Mouse (Mus musculus): Measurements from ENCODE around the gene Spint2. TPM values are rescaled to one million over a fixed set of nuclear protein-coding genes. Genes with fewer than 3 reads are reported as not detected.

Gene Spint2
- polyA plus RNA-seq, 1 experiment: 1,420 TPM

DNA sequence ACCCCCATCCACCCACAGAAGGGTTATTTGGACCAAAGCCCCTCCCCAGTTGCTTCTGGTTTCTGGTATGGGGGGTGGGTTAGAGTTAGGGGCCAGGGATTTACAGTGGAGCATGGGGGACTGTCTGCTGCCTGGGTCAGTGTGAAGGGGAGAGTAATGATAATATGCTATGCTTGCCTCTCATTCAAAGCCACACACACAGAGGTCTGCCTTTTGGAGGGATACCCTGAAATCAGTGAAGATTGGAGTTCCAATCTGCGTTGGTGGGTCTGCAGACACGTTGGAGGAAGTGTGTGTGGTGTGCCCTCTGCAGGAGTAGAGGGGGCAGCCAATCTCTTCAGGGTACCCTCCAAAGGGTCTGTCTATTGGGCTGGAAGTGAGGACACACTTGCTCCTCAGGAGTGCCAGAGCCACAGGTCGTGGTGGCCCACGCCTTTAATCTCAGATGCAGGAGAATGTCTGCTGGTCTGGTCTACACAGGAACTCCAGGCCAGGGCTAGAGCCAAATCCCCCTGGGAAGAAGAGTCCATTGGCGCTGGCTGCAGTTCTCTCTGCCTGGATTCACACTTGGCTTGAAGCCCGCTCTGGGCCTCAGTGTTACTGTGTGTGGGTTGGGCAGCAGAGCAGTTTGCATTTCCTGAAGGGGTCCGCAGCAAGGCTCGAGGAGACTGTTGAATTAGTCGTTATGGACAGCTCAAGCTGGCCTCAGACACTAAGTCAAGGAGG lies 23.7 kb upstream of the Spint2 start:
- DNase-seq (ENCODE audit: low read depth, low spot score): no peak

DNA sequence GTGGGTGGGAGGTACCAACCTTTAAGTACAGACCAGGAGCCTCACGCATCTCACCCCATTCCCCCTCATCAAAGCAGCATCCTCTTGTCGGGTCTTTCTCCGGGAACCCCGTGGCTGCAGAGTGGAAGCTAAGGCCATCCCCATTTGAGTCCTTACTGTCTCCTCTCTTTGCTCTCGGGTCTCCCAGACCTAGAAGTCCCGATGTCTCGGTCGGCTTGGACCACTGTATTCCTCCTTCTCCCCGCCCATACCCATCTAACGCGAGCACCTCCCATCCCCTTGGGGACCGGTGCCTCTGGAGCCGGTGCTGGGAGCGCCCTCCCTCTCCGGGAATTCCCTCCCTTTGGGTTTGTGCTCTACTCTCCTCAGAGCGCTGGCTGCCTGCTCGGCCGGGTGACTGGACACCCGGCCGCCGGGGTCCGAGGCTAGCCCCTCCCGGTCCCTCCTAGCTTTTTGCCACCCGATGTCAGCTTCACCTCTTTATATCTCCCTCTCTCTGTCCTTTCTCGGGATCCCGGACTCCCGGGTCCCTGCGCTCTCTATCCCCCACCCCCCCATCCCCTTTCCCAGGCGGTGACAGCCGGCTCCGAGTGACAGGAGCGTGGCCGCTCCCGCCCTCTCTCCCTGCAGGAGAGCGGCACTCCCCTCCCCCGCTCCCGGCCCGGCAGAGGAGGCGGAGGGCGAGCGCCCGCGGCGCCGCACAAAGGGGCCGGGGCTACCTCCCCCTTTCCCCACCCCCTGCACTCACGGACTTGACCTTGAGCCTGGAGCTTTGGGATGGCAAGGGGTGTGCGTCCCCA lies 23.0 kb upstream of the Spint2 start:
- WGBS: 3% methylated on average over 48 of the region's 48 CpGs
- no peak for DNase-seq (ENCODE audit: low read depth, low spot score)

More for the DNA sequence above, 23.7 kb upstream of the Spint2 start:
- 59% methylated on average over 9 of the region's 9 CpGs for WGBS

DNA sequence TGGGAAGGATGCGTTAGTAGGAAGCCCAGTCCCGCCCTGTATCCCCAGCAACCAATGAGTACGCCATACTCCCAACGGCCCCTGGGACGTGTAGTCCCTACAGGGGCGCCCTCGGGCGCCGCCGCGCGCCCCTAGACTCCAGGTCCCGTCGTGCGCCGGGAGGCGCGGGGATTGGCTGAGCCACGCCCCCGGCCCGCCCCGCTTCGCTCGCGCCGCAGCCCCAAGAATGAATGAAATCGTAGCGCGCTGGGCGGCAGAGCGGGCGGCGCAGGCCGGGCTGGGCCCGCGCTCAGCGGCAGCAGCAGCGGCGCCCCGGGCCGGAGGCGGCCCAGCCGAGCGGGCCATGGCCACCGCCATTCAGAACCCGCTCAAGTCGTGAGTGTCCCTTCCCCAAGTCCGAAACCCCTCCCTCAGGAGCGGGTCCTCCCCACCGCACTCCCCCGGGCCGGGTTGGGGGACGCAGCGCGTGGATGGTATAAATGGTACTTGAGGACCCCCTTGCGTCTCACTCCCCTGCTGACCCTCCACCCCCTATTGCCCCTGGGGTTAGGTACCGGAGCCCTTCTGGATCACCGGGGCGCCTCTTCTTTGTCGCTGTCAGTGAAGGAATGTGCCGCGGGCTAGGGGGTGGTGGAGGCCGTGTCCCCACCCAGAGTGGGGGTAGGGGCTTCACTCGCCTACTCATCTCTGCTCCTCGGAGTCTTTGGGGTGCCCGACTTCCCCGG lies 22.2 kb upstream of the Spint2 start, which contains the start of gene Dpf1:
TSS of gene Dpf1 (plus strand) at position 214 of the 725 bp plus-strand sequence.
- WGBS: 1% methylated on average over 67 of the region's 67 CpGs
- DNase-seq (ENCODE audit: low read depth, low spot score): no peak

DNA sequence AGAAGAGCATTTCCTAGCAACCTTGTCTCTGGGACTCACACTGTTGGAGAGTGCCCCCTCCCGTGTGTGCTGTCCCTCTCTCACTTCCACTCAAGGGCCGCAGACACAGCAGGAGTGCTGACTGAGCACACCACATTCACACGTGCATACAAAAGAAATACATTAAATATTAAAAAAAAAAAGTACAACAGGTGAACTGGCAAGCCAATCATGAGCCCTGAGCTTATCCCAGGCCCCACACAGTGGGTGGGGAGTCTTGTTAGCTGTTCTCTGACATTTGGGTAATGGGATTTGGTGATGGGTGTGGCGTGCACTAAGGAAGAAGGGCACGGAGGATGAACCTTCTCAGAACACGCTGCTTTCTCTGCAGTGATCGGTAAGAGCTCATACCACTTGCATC lies 20.9 kb upstream of the Spint2 start:
- DNase-seq (ENCODE audit: low read depth, low spot score): no peak
- 60% methylated on average over 7 of the region's 7 CpGs for WGBS

DNA sequence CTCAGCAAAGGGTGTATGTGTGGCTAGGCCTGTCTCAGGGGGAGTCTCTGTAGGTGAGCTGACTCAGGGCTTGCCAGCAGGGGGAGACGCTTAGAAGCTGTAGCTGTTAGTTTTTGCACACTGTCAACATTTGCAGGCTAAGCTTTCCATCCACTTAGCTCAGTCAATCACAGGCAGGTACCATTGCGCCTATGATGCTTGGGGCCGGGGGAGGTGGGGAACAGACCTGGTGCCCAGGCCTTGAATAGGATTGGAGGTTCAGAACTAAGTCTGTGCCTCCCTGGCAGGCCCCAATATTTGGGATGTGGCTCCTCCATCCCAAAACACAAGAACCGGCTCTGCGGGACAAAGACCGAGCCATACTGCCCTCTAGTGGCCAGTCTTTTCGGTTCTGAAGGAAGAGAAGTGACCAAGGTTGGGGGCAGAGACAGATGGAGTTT lies 19.4 kb upstream of the Spint2 start:
- WGBS: 1% methylated on average over 7 of the region's 7 CpGs

DNA sequence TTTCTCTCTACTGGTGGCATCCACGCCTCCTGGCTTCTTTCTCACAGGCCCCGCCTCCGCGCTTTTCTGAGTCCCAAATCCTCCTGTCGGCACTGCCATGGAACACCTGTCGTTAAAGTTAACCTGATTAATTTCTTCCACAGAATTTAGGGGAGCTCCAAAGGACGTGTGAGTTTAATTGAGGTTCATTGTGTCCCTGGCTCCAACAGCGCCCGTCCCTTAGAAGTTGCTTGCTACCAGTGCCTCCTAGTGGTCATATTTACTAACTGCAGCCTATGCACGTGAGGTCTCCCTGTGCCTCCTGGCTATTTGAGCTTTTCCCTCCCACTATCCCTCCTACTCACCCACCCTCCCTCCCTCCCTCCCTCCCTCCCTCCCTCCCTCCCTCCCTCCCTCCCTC lies 15.3 kb upstream of the Spint2 start:
- WGBS: 9% methylated on average over 10 of the region's 10 CpGs

More for the DNA sequence above, 19.4 kb upstream of the Spint2 start:
- DNase-seq (ENCODE audit: low read depth, low spot score): no peak

DNA sequence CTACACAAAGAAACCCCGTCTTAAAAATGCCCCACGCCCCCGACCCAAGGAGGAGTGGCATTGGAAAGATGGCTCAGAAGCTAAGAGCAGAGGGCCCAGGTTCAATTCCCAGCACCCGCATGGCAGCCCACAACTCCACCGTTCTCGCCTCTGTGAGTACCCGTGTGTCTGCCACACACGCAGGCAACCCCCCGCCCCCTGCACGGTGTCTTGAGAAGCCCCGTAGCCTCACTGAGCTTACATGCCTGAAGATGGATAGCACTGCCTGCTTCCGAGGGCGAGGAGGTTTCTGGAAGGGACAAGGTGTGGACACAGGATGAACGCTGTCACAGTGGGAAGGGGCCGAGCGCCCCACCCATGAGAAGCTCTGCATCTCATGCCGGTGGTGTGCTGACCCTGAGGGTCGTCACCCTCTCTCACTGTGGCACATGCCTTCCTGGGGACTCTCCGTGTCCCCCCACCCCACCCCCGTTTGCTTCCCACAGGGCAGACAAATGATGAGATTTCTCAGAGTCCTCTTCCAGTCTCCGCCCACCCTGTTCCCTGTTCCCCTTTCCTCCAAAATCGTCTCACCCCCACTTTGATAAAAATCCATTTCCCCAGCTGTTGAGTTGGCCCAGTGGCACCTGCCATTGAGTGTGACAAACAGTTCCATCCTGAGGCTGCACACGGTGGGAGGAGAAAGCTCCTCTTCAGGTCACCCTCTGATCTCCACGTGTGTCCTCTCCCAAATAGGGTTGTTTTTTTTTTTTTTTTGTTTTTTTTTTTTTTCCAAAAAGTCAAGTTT lies 14.3 kb upstream of the Spint2 start:
- WGBS: 78% methylated on average over 24 of the region's 24 CpGs

More for the DNA sequence above, 15.3 kb upstream of the Spint2 start:
- no peak for DNase-seq (ENCODE audit: low read depth, low spot score)

DNA sequence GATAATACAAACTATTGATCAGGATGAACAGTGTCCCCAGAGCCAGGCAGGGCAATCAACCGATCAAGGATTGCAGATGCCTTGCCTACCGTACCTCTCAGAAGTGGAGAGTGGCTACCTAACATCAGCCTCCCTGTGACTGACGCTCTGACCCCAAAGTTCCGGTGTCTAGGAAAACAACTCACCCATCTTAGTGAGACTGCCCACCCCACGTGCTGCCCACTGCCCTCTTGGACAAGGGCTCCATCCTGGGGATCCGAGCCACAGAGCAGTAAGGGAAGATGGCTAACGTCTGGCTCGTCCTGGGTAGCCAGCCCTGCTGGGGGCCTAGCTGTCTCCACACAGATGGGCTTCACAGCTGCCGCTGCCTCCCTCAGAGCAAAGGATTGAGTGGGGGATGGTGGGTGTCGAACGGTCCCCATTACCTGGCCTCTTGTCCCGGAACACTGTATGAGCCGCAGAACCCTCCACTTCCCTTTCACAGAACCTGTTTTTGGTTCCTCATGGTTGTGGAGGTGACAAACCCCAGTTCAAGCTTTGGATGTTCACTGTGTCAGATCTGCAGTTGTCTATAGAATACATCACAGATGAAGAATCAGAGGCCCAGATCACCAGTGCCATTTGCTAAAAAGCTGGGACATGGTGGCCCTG lies 12.5 kb upstream of the Spint2 start:
- WGBS: 85% methylated on average over 13 of the region's 13 CpGs

More for the DNA sequence above, 14.3 kb upstream of the Spint2 start:
- DNase-seq (ENCODE audit: low read depth, low spot score): no peak

DNA sequence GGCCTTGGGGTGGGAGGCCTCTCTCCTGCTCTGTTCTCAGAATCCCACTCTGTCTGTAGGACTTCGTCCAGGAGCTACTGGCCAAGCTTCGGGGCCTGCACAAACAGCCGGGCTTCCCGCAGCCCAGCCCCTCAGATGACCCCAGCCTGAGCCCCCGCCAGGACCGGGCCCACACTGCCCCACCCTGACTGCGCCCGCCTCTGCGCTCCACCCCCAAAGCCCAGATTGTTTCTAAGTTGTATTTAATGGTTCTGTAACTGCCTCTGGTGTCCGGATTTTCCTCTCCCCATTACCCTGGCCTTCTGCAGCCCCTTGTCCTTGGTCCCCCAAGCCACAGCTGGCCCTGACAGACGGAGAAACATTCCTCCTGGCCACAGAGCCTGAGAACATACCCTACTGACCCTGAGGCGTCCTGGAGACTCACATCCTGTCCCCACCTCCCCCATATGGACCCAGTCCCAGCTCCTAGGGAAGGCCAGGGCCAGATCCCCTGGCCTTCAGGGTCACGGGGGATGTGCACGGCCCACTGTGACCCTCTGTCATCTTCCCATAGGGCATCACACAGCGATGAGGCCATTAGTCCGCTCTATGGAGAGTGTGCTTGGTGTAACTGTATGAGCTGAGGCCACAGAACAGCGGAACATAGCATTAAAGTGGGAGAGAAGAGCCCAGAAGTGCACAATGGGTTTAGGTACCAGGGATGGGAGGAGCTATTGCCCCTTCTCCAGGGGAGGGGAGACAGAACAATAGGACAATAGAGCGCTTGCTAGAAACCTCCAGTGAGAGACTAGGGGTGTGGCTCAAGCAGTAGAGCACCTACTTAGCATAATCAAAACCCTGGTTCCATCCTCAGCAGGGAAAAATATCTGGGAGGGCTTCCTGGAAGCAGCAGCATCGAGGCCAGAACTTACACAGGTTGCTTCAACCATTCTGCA lies 11.7 kb upstream of the Spint2 start:
- no peak for DNase-seq (ENCODE audit: low read depth, low spot score)
- 56% methylated on average over 19 of the region's 19 CpGs for WGBS

More for the DNA sequence above, 12.5 kb upstream of the Spint2 start:
- DNase-seq (ENCODE audit: low read depth, low spot score): no peak

DNA sequence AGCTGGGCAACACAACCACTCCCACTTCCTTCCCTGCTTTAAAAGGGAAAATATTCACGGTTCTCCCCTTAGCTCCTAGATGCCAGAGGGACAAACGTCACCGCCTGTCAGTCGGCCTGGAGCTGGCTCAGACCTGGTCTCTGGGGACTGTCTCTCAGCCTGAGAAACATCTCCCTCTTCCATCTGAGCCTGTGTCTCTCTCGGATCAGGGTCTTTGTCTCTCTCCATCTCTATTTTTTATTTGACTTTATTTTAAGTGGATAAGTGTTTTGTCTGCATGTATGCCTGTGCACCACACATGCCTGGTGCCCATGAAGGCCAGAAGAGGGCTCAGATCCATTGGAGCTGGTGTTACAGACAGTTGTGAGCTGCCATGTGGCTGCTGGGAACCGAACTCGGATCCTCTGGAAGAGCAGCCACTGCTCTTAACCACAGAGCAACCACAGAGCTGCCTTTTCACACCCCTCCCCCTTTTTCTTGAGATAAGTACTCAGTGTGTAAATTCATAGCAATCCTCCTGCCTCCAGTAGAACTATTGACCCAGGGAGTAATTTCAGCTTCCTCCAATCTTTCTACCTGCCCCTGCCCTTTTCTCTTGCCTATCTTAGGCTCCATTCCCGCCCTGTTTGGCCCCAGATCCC lies 10.9 kb upstream of the Spint2 start:
- no peak for DNase-seq (ENCODE audit: low read depth, low spot score)
- WGBS: 57% methylated on average over 8 of the region's 8 CpGs

DNA sequence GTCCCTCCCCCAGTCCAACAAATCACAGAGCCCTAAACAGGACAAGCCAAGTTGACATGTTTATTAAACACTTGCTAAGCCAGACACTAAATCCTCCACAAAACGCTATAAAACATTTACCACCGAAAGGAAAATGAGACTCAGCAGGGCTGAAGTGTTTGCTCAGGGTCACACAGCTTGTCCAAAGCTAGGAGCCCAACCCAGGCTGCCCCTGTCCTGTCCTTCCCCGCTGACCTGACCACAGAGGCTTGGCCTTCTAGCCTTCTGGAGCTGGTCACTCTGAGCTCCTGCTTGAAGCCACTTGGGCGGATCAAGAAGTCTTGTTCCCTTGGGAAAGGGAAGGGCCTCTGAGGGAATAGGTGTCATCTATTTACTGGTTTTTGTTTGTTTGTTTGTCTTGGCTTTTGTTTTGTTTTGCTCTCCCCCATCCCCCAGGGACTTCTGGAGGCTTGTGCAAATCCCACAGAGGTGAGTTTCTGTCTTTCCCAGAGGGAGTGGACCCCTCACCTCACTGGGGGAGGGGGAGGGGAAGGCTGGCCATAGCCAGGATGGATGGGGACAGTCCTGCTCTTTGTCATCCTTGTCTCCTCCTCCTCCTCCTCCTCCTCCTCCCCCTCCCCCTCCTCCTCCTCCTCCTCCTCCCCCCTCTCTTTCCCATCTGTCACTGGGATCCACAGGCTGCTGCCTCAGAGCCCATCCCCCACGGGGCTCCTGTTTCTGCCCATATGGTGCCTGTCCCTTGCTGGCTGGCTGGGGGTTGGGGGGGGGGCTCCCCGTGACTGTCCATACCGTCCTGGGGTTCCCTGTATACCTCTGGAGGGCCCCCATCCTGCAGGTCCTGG lies 10.1 kb upstream of the Spint2 start:
- DNase-seq (ENCODE audit: low read depth, low spot score): no peak
- WGBS: 38% methylated on average over 7 of the region's 7 CpGs

DNA sequence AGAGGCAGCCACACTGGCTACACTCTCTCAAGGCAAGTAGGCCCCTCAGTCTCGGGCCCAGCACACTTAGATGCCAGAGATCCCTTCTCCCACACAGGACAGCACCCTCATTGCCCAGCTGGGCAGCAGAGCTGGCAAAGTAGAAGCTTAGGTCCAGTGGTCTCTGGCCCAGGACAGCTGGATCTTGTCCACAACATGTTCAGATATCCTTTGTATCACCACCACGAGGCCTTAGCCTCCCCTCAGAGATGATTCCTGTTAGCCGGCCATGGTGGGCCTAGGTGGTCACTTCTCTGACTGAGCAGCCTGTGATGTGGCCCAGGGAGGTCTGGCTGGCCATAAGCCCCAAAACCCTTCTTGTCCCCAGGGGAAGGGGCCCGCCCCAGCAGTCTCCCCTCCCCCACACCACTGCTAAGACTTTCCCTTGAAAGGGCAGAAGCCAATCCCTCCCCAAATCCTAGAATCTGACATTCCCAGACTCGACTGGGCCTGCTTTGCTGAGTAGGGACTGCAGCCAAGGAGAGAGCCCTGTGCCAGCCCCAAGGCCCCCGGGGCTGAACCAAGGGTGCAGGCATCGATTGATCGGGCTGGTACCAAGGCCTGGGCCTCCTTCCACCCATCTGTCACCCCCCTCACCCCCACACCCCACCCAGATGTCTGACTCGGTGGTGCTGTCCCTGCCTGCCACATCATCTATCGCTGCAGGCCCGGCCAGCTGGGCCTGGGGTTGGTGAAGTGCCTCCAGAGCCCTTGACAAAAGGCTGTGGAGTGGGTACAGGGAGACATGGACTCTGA lies 9.2 kb upstream of the Spint2 start:
- DNase-seq (ENCODE audit: low read depth, low spot score): no peak
- WGBS: 58% methylated on average over 11 of the region's 11 CpGs

DNA sequence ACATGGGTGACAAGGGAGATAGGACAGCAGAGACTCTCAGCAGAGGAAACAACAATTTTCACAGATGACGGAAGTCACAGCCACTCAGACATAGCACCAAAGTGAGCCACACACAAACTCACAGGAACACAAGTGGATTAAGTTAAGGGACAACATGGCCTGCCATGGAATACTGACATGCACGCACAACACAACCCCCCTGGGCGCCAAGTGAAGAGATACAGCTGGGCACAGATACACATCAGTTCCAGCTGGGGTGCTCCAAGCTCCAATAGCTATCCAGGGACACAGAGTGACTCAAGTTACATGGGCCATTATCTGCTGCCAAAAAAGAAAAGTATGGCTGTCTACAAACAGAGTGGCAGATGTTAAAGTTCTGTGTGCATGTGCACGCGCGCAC lies 8.1 kb upstream of the Spint2 start:
- no peak for DNase-seq (ENCODE audit: low read depth, low spot score)
- WGBS: 72% methylated on average over 6 of the region's 6 CpGs

DNA sequence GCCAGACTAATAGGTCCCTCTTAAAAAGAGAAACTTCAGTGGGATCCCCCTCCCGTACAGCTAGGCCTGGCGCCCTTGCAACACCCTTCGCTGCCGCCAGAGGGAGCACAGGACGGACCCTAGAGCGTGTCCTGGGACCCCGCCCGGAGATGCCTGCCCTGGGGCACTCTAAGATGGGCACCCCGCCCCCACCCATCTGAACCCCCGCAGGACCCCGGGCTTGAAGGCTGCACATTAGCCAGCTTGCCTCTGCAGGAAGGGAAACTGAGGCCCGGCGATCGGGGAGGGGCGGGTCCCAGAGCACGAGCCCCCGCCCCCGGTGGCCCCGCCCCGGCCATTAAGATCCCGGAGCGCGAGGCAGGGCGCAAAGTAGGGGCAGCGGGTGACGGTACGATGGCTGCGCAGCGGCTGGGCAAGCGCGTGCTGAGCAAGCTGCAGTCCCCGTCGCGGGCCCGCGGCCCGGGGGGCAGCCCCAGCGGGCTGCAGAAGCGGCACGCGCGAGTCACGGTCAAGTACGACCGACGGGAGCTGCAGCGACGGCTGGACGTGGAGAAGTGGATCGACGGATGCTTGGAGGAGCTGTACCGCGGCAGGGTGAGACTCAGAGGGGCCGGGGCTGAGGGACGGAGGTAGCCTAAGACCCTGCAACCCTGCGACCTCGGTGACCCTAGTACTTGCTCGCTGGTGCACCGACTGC lies 7.4 kb upstream of the Spint2 start, which contains the start of gene Ppp1r14a:
TSS of gene Ppp1r14a (plus strand) at position 367 of the 697 bp plus-strand sequence.
- no peak for DNase-seq (ENCODE audit: low read depth, low spot score)
- 2% methylated on average over 59 of the region's 59 CpGs for WGBS

DNA sequence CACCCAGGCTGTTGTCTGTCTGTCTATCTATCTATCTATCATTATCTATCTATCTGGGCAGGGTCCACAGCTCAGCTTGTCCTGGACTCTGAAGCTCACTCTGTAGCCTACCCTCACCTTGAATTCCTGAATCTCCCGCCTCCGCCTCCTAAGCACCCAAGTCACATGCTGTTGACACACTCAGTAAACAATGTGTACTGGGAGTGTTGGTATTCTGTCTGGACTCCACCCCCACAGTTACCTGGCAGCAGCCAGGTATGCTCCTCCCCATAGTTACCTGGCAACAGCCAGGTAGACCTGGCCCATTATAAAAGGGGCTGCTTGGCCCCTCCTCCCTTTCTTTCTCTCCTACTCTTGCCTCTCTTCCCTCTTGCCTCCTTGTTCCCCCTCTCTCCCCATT lies 6.4 kb upstream of the Spint2 start:
- WGBS: 35% methylated on average over 2 of the region's 2 CpGs

More for the DNA sequence above, 6.4 kb upstream of the Spint2 start:
- DNase-seq (ENCODE audit: low read depth, low spot score): no peak
